Mouse (Mus musculus) gastrocnemius, adult 2 months (tissue): ENCODE measurements around the gene Klk1b5. TPM values are rescaled to one million over a fixed set of nuclear protein-coding genes. Genes with fewer than 3 reads are reported as not detected.
"Not testable (repeated sequence)": the region's sequence is repeated elsewhere in the genome, so short reads cannot be mapped to it uniquely, and the experiment has no call there.

ENCODE experiments used
- DNase-seq: peaks from one replicate; pipeline ENCODE4 v3.0.0; 2022
- H3K27ac ChIP-seq: fragments of 200-600 bp; 2 replicates; pipeline ENCODE4 v1.8.1; 2022; ENCODE audit warnings: mild to moderate bottlenecking
- H3K4me3 ChIP-seq: fragments of 200-600 bp; 2 replicates; pipeline ENCODE4 v1.8.1; 2022; ENCODE audit warnings: mild to moderate bottlenecking, moderate library complexity
- CTCF ChIP-seq: fragments of 200-600 bp; IDR thresholded peaks from 2 replicates; pipeline ENCODE4 v1.8.1; 2022; ENCODE audit warnings: antibody characterized with exemption, mild to moderate bottlenecking, moderate library complexity
- intact Hi-C: fragments of 180-260 bp; cut with DNase I; formaldehyde crosslinking; loops from one replicate; pipeline ENCODE4 v1.15.1; 2025
- long read RNA-seq, 2 experiments: library from polyadenylated mRNA; stranded (forward); transcript quantifications; one replicate each; pipeline ENCODE4 v2.0.0; 2021
- total RNA-seq, 2 experiments: library from RNA; stranded (reverse); gene quantifications; 2 replicates each; pipeline ENCODE4 v1.2.3; 2021

Gene Klk1b5
- not detected for total RNA-seq
- long read RNA-seq, experiment 1: 0 reads
- long read RNA-seq, experiment 2: 0 reads

GRCm38 (mm10) chr7:44215645-44216044 lies at the start of gene Klk1b5:
Gene Klk1b5 (plus strand): TSS chr7:44215945.
- intact Hi-C loops: no loop called here
- TF ChIP-seq CTCF: no peak
- no peak within 1 kb of the TSS for H3K27ac ChIP-seq

GRCm38 (mm10) chr7:44179299-44180045 lies 36.3 kb upstream of the Klk1b5 start:
- intact Hi-C loops: no loop called here
- H3K27ac ChIP-seq: no peak overlapping the region
- H3K4me3 ChIP-seq: no peak overlapping the region
- TF ChIP-seq CTCF: no peak
- no peak for DNase-seq

More at GRCm38 (mm10) chr7:44215645-44216044, at the start of gene Klk1b5:
- no peak within 1 kb of the TSS for H3K4me3 ChIP-seq
- DNase-seq: no peak

- H3K27ac ChIP-seq, intact Hi-C loops, H3K4me3 ChIP-seq, DNase-seq: not testable (repeated sequence)
These were observed 29.2 kb upstream of the Klk1b5 start for GRCm38 (mm10) chr7:44186516-44186915.

GRCm38 (mm10) chr7:44187936-44188335 lies 27.8 kb upstream of the Klk1b5 start, which contains the start of gene Klk1b24:
Gene Klk1b24 (plus strand): TSS chr7:44188236.
- DNase-seq: peak; percentile 27
- intact Hi-C loops, H3K27ac ChIP-seq, H3K4me3 ChIP-seq: not testable (repeated sequence)

- H3K27ac ChIP-seq, DNase-seq, H3K4me3 ChIP-seq, intact Hi-C loops: not testable (repeated sequence)
These were observed 22.3 kb upstream of the Klk1b5 start for GRCm38 (mm10) chr7:44193466-44193865.

- H3K4me3 ChIP-seq: no peak within 1 kb of the TSS
- no peak for TF ChIP-seq CTCF
- H3K27ac ChIP-seq: no peak within 1 kb of the TSS
- intact Hi-C loops: no loop called here
- no peak for DNase-seq
These were observed 17.9 kb upstream of the Klk1b5 start, which contains the start of gene Klk1b3 for GRCm38 (mm10) chr7:44197891-44198290. Gene Klk1b3 (plus strand): TSS chr7:44198191.

GRCm38 (mm10) chr7:44207135-44207534 lies 8.6 kb upstream of the Klk1b5 start, which contains the start of gene Klk1b4:
Gene Klk1b4 (plus strand): TSS chr7:44207435.
- H3K4me3 ChIP-seq, H3K27ac ChIP-seq, intact Hi-C loops, DNase-seq: not testable (repeated sequence)

- intact Hi-C loops: no loop called here
These were observed 7.4 kb upstream of the Klk1b5 start for GRCm38 (mm10) chr7:44208307-44208706.

GRCm38 (mm10) chr7:44221601-44222000 lies 5.9 kb downstream of the Klk1b5 start:
- H3K27ac ChIP-seq, H3K4me3 ChIP-seq, DNase-seq, intact Hi-C loops: not testable (repeated sequence)

More at GRCm38 (mm10) chr7:44208307-44208706, 7.4 kb upstream of the Klk1b5 start:
- no peak for TF ChIP-seq CTCF
- H3K4me3 ChIP-seq: no peak overlapping the region
- H3K27ac ChIP-seq: no peak overlapping the region
- no peak for DNase-seq

GRCm38 (mm10) chr7:44222335-44222734 lies 6.6 kb downstream of the Klk1b5 start:
- DNase-seq, H3K4me3 ChIP-seq, H3K27ac ChIP-seq, intact Hi-C loops: not testable (repeated sequence)

- Histone ChIP-seq H3K4me3 (no peak within 1 kb of the TSS), H3K27ac (no peak within 1 kb of the TSS)
- DNase-seq: no peak
- intact Hi-C loops: no loop called here
- no peak for TF ChIP-seq CTCF
These were observed 9.3 kb downstream of the Klk1b5 start, which contains the start of gene Klk1 for GRCm38 (mm10) chr7:44225076-44225475. Gene Klk1 (plus strand): TSS chr7:44225360.

- TF ChIP-seq CTCF: no peak
- intact Hi-C loops: no loop called here
- no peak for DNase-seq
- H3K27ac ChIP-seq: no peak within 1 kb of the TSS
- H3K4me3 ChIP-seq: no peak within 1 kb of the TSS
These were observed 20.2 kb downstream of the Klk1b5 start, which contains the start of gene Gm36864 for GRCm38 (mm10) chr7:44235909-44236308. Gene Gm36864 (plus strand): TSS chr7:44236177.

- DNase-seq: no peak
- Histone ChIP-seq H3K4me3 (no peak overlapping the region), H3K27ac (no peak overlapping the region)
- intact Hi-C loops: no loop called here
- no peak for TF ChIP-seq CTCF
These were observed 24.2 kb downstream of the Klk1b5 start for GRCm38 (mm10) chr7:44239913-44240312.

- no peak for DNase-seq
- no peak overlapping the region for H3K27ac ChIP-seq
- H3K4me3 ChIP-seq: no peak overlapping the region
- intact Hi-C loops: no loop called here
- no peak for TF ChIP-seq CTCF
These were observed 25.0 kb downstream of the Klk1b5 start for GRCm38 (mm10) chr7:44240712-44241111.
